Mouse (Mus musculus) kidney, adult 2 months (tissue): ENCODE measurements around the gene Gtf2e1. TPM values are rescaled to one million over a fixed set of nuclear protein-coding genes. Genes with fewer than 3 reads are reported as not detected.

Experiments
- DNase-seq: peaks from one replicate; pipeline ENCODE4 v3.0.0; 2021
- H3K27ac ChIP-seq: fragments of 200-500 bp; 2 replicates; pipeline ENCODE4 v1.5.1; 2012; ENCODE audit warnings: low read depth, low read length, control low read depth, inconsistent platforms; ENCODE audit not compliant: insufficient read depth
- H3K27me3 ChIP-seq: fragments of 200-500 bp; replicated peaks from 2 replicates; pipeline ENCODE4 v1.6.1; 2012; ENCODE audit warnings: mild to moderate bottlenecking, moderate library complexity, low read length, inconsistent platforms; ENCODE audit not compliant: control insufficient read depth, insufficient read depth
- H3K36me3 ChIP-seq: fragments of 200-500 bp; 2 replicates; pipeline ENCODE4 v1.6.1; 2012; ENCODE audit warnings: mild to moderate bottlenecking, moderate library complexity, low read length, inconsistent platforms; ENCODE audit not compliant: control insufficient read depth, insufficient read depth
- H3K4me1 ChIP-seq: fragments of 200-500 bp; 2 replicates; pipeline ENCODE4 v1.6.1; 2011; ENCODE audit warnings: low read length; ENCODE audit not compliant: control insufficient read depth, insufficient read depth
- H3K4me3 ChIP-seq: fragments of 200-500 bp; 2 replicates; pipeline ENCODE4 v1.5.1; 2011; ENCODE audit warnings: mild to moderate bottlenecking, low read depth, low read length, control low read depth; ENCODE audit not compliant: insufficient read depth
- CTCF ChIP-seq: fragments of 200-500 bp; conservative IDR thresholded peaks from 2 replicates; pipeline ENCODE4 v1.5.1; 2011; ENCODE audit warnings: low read depth, mild to moderate bottlenecking, control low read depth, low read length, moderate library complexity, mixed read lengths; ENCODE audit not compliant: insufficient read depth, insufficient read length
- POLR2A ChIP-seq: fragments of 200-500 bp; IDR thresholded peaks from one replicate; pipeline ENCODE4 v1.6.1; 2011; ENCODE audit warnings: low read depth, low read length, control low read depth
- WGBS: fragments of 180-500 bp; shearing (Covaris S2); methylation state at CpG from one replicate; pipeline ENCODE4 v1.1.7; 2018; 5-methylcytosine and 5-hydroxymethylcytosine counted together
- polyA plus RNA-seq: library from polyadenylated mRNA; depleted of rRNA; stranded (reverse); fragments of >200 nt; gene quantifications from 2 replicates; pipeline ENCODE4 v1.2.3, GENCODE M21; 2012

Gene Gtf2e1
- polyA plus RNA-seq, 1 experiment = 5.6 TPM

- no peak for TF ChIP-seq CTCF
- TF ChIP-seq POLR2A = no peak
- no peak overlapping the region for H3K27ac ChIP-seq
- WGBS = 90% methylated on average over 3 of the region's 3 CpGs
Measured at GRCm38 (mm10) chr16:37550266-37550665, 10.7 kb upstream of the Gtf2e1 start.

DNA sequence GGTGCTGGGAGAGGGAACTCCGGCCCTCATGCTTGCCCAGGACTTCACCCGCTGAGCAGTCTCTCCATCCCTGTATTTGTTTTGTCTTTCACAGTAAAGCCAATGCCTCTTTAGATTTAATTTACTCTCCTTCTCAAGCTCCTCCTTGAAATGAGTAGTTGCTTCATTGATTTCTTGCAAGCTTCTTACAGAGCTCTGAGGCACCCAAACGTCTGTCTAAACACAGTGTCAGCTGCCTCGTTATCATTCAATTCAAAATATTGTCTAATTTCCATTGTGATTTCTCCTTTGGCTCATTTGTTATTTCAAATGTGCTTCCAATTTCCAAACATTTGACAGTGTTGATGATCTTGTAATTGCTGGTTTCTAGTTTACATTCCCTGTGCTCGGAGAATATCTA, 6.7 kb upstream of the Gtf2e1 start:
- Histone ChIP-seq H3K36me3 (no peaks in the 10 kb centered on the region), H3K27ac (no peak overlapping the region), H3K4me3 (no peak overlapping the region), H3K27me3 (no peaks in the 10 kb centered on the region), H3K4me1 (no peaks in the 10 kb centered on the region)
- WGBS = 71% methylated on average over 5 of the region's 5 CpGs
- DNase-seq = no peak
- TF ChIP-seq POLR2A (no peak), CTCF (no peak)

More at GRCm38 (mm10) chr16:37550266-37550665, 10.7 kb upstream of the Gtf2e1 start:
- no peak for DNase-seq
- no peaks in the 10 kb centered on the region for H3K36me3 ChIP-seq
- no peak overlapping the region for H3K4me3 ChIP-seq
- H3K4me1 ChIP-seq = no peaks in the 10 kb centered on the region
- H3K27me3 ChIP-seq = no peaks in the 10 kb centered on the region

DNA sequence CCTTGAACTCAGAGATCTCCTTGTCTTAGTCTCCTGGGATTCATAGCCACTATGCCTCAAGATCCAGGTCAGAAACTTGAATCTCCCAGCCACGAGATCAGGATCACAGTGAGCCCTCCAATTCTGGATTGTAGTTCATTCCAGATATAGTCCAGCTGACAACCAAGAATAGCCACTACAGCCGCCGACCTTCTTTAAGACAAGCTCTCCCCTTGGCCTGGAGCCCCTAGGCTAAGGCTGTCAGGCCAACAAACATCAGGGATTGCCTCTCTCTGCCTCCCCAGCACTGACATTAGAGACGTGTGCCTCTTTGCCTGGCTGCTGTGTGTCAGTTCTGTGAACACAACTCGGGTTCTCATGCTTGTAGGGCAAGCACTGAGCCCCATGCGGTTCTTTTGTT, 1.2 kb upstream of the Gtf2e1 start:
- 0 out of 2 replicates have a peak overlapping the region, but pooled peaks have one; percentile 81 for H3K4me3 ChIP-seq

DNA sequence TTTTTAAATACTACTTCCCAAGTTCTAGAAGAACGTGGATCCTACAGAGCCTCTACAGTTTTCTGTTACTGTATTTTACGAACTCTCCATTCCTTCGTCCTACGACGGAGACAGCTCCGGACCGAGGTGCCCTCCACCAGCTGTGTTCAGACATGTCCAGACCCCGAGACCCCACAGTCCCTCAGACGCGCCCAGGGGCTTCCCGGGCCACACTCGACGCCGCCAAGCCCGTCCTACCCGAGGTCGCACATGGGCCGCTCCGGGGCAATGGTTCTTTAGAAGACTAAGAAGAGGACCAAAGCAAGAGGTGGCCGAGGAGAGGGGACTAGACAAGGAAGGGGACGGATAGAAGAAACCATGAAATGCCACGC, 364 bp downstream of the Gtf2e1 start:
- Histone ChIP-seq H3K27me3 (no peaks in the 10 kb centered on the region), H3K27ac (peak overlapping the region; percentile 13; the same call in 1 of the 2 replicates), H3K4me1 (peaks cover 7% of the 10 kb centered on the region; the same call in 1 of the 2 replicates), H3K36me3 (peaks cover 3% of the 10 kb centered on the region; the same call in 1 of the 2 replicates), H3K4me3 (peak overlapping the region; percentile 80)
- 1% methylated on average over 22 of the region's 22 CpGs for WGBS
- TF ChIP-seq CTCF (no peak), POLR2A (no peak)
- no peak for DNase-seq

More for the DNA sequence above, 1.2 kb upstream of the Gtf2e1 start:
- no peak for DNase-seq
- 87% methylated on average over 6 of the region's 6 CpGs for WGBS
- no peak overlapping the region for H3K27ac ChIP-seq
- no peaks in the 10 kb centered on the region for H3K27me3 ChIP-seq
- peaks cover 7% of the 10 kb centered on the region; the same call in 1 of the 2 replicates for H3K4me1 ChIP-seq
- no peak for TF ChIP-seq POLR2A
- TF ChIP-seq CTCF = no peak
- H3K36me3 ChIP-seq = no peaks in the 10 kb centered on the region

GRCm38 (mm10) chr16:37533369-37534068, 6.1 kb downstream of the Gtf2e1 start:
- DNase-seq = no peak
- H3K36me3 ChIP-seq = peaks cover 3% of the 10 kb centered on the region; the same call in 1 of the 2 replicates
- no peak for TF ChIP-seq POLR2A
- TF ChIP-seq CTCF = no peak
- H3K4me1 ChIP-seq = 0 out of 2 replicates have a peak, but pooled peaks cover 2% of the 10 kb centered on the region
- no peak overlapping the region for H3K4me3 ChIP-seq
- WGBS = 69% methylated on average over 8 of the region's 8 CpGs
- no peaks in the 10 kb centered on the region for H3K27me3 ChIP-seq
- H3K27ac ChIP-seq = no peak overlapping the region

GRCm38 (mm10) chr16:37532046-37532445, 7.5 kb downstream of the Gtf2e1 start:
- no peak for TF ChIP-seq POLR2A
- no peak for TF ChIP-seq CTCF
- Histone ChIP-seq H3K27ac (no peak overlapping the region), H3K4me1 (no peaks in the 10 kb centered on the region), H3K36me3 (peaks cover 3% of the 10 kb centered on the region; the same call in 1 of the 2 replicates), H3K27me3 (no peaks in the 10 kb centered on the region), H3K4me3 (no peak overlapping the region)
- DNase-seq = no peak
- WGBS = 89% methylated on average over 1 of the region's 1 CpGs

- Histone ChIP-seq H3K36me3 (no peaks in the 10 kb centered on the region; the same call in 1 of the 2 replicates), H3K4me1 (peaks cover 5% of the 10 kb centered on the region; the same call in 1 of the 2 replicates), H3K4me3 (no peak overlapping the region), H3K27me3 (no peaks in the 10 kb centered on the region), H3K27ac (no peak overlapping the region)
- DNase-seq = peak; percentile 47
- WGBS = 72% methylated on average over 6 of the region's 6 CpGs
- TF ChIP-seq POLR2A (no peak), CTCF (no peak)
Measured at GRCm38 (mm10) chr16:37530170-37530569, 9.4 kb downstream of the Gtf2e1 start.
